Mouse (Mus musculus): ENCODE results near the gene Gm340.

The Gm340 gene

GRCm38 (mm10) chr19:41581706-41582420 lies at the start of gene Gm340:
Gm340 (plus strand) TSS chr19:41582370.
- no peak for DNase-seq

GRCm38 (mm10) chr19:41534021-41534420 lies 48.1 kb upstream of the Gm340 start:
- DNase-seq = no peak

GRCm38 (mm10) chr19:41556981-41557380 lies 25.2 kb upstream of the Gm340 start:
- DNase-seq = no peak

- no peak for DNase-seq
Observed at GRCm38 (mm10) chr19:41557491-41557890, 24.7 kb upstream of the Gm340 start.

GRCm38 (mm10) chr19:41558891-41559486 lies 23.2 kb upstream of the Gm340 start:
- no peak for DNase-seq

GRCm38 (mm10) chr19:41560856-41561255 lies 21.3 kb upstream of the Gm340 start:
- DNase-seq = peak in 1 of 2 experiments; percentile 34

GRCm38 (mm10) chr19:41568791-41569190 lies 13.4 kb upstream of the Gm340 start:
- no peak for DNase-seq

- DNase-seq = no peak
Observed at GRCm38 (mm10) chr19:41573700-41574099, 8.5 kb upstream of the Gm340 start.

GRCm38 (mm10) chr19:41577576-41577975 lies 4.6 kb upstream of the Gm340 start:
- DNase-seq = peak in 1 of 2 experiments; percentile 11

- peak; percentile 50 to 70 for DNase-seq
Observed at GRCm38 (mm10) chr19:41579311-41579920, 2.8 kb upstream of the Gm340 start.

- no peak for DNase-seq
Observed at GRCm38 (mm10) chr19:41582918-41583514, 846 bp downstream of the Gm340 start.

GRCm38 (mm10) chr19:41586752-41587151 lies 4.6 kb downstream of the Gm340 start:
- no peak for DNase-seq

GRCm38 (mm10) chr19:41587431-41588222 lies 5.5 kb downstream of the Gm340 start:
- no peak for DNase-seq

- no peak for DNase-seq
Observed at GRCm38 (mm10) chr19:41589026-41589425, 6.9 kb downstream of the Gm340 start.

- DNase-seq = no peak
Observed at GRCm38 (mm10) chr19:41589681-41590080, 7.5 kb downstream of the Gm340 start.

GRCm38 (mm10) chr19:41591808-41592207 lies 9.6 kb downstream of the Gm340 start:
- DNase-seq = no peak

- no peak for DNase-seq
Observed at GRCm38 (mm10) chr19:41597170-41597894, 15.2 kb downstream of the Gm340 start.

- DNase-seq = no peak
Observed at GRCm38 (mm10) chr19:41600647-41601046, 18.5 kb downstream of the Gm340 start.

- DNase-seq = no peak
Observed at GRCm38 (mm10) chr19:41606208-41606987, 24.2 kb downstream of the Gm340 start.

- DNase-seq = no peak
Observed at GRCm38 (mm10) chr19:41611683-41612082, 29.5 kb downstream of the Gm340 start.
